In genomic region chr8:26559196-26559595, GRCm38 (mm10) we compare ENCODE assay signal across 10 mouse cellular contexts.
DNase-seq lines count a peak whose midpoint lies in the region; ATAC-seq and TF ChIP-seq lines count a peak whose summit lies in the region.
"Had no signal": no experiment of that assay in that cellular context is flagged by ENCODE, and none has a peak within 500 bp of the region (broad histone marks: within the 10 kb centered on the region; RNA-seq: fewer than 3 reads in every experiment).

No protein-coding gene starts in this region.

- WGBS in heart, embryonic 11.5 days (ENCODE audit: insufficient replicate concordance), result 76% methylated on average over 5 of the region's 5 CpGs
- WGBS in heart, embryonic 10.5 days, result 74% methylated on average over 5 of the region's 5 CpGs
- WGBS in lung, embryonic 16.5 days, result 58% methylated on average over 5 of the region's 5 CpGs
- WGBS in forebrain, embryonic 13.5 days, result 82% methylated on average over 5 of the region's 5 CpGs
- 92% methylated on average over 5 of the region's 5 CpGs for WGBS in thymus, adult 2 months

- H3K27ac ChIP-seq in heart, embryonic 11.5 days (ENCODE audit: low read depth, low read length), result no peak overlapping the region
- no peak overlapping the region for H3K27ac ChIP-seq in heart, embryonic 10.5 days
- H3K27ac ChIP-seq in lung, embryonic 16.5 days (ENCODE audit: low read length), result no peak overlapping the region
- no peak overlapping the region for H3K27ac ChIP-seq in forebrain, embryonic 13.5 days
- no peak overlapping the region for H3K27ac ChIP-seq in thymus, adult 2 months (ENCODE audit: control insufficient read depth, insufficient read depth, low read length)
- H3K27ac ChIP-seq: limb, embryonic 15.5 days had no signal

- H3K9ac ChIP-seq in heart, embryonic 11.5 days (ENCODE audit: low read depth, low read length), result no peak overlapping the region
- H3K9ac ChIP-seq in lung, embryonic 16.5 days (ENCODE audit: low read length), result no peak overlapping the region
- H3K9ac ChIP-seq in forebrain, embryonic 13.5 days, result no peak overlapping the region
- H3K9ac ChIP-seq: limb, embryonic 15.5 days had no signal

- DNase-seq in heart, adult 11 months, result peak; percentile 98
- DNase-seq in adrenal gland, postnatal 14 days, result peak; percentile 75
- DNase-seq in heart, embryonic 10.5 days (ENCODE audit: low spot score), result peak; percentile 24
- no peak for DNase-seq in spleen, postnatal 14 days (ENCODE audit: low spot score in 2 of 2)
- no peak for DNase-seq in thymus, adult 2 months

- no peak overlapping the region for H3K4me3 ChIP-seq in heart, embryonic 11.5 days (ENCODE audit: low read depth, low read length)
- H3K4me3 ChIP-seq in heart, embryonic 10.5 days, result no peak overlapping the region
- H3K4me3 ChIP-seq in lung, embryonic 16.5 days (ENCODE audit: low read length), result no peak overlapping the region
- no peak overlapping the region for H3K4me3 ChIP-seq in forebrain, embryonic 13.5 days
- H3K4me3 ChIP-seq in thymus, adult 2 months (ENCODE audit: control insufficient read depth, insufficient read depth, low read length), result no peak overlapping the region
- H3K4me3 ChIP-seq: limb, embryonic 15.5 days had no signal

- no peak for ATAC-seq in heart, embryonic 11.5 days (replicated peaks; ENCODE audit: insufficient number of reproducible peaks, low FRiP score, low TSS enrichment)
- ATAC-seq in lung, embryonic 16.5 days (ENCODE audit: low read depth), result peak; percentile 31; the same call in 1 of the 2 replicates
- no peak for ATAC-seq in forebrain, embryonic 13.5 days
- ATAC-seq: inflammation-experienced regulatory T-cells, adult 6 months had no signal

- no peak overlapping the region for H3K4me2 ChIP-seq in heart, embryonic 11.5 days
- no peak overlapping the region for H3K4me2 ChIP-seq in lung, embryonic 16.5 days (ENCODE audit: low read depth, low read length)
- no peak overlapping the region for H3K4me2 ChIP-seq in forebrain, embryonic 13.5 days
- H3K4me2 ChIP-seq: limb, embryonic 15.5 days had no signal

- no peak for TF ChIP-seq POLR2A in thymus, adult 2 months (IDR thresholded peaks at IDR 0.05; ENCODE audit: control insufficient read depth, extremely low read depth, insufficient read depth, low read length, poor library complexity)

- H3K9me3 ChIP-seq in heart, embryonic 11.5 days (replicated peaks; ENCODE audit: control insufficient read depth, low read length), result no peaks in the 10 kb centered on the region
- H3K9me3 ChIP-seq in heart, embryonic 10.5 days, result no peaks in the 10 kb centered on the region
- no peaks in the 10 kb centered on the region for H3K9me3 ChIP-seq in lung, embryonic 16.5 days (ENCODE audit: control insufficient read depth, low read length)
- no peaks in the 10 kb centered on the region for H3K9me3 ChIP-seq in forebrain, embryonic 13.5 days (replicated peaks)
- H3K9me3 ChIP-seq: limb, embryonic 15.5 days had no signal

- no peaks in the 10 kb centered on the region for H3K36me3 ChIP-seq in heart, embryonic 11.5 days (ENCODE audit: control insufficient read depth, insufficient read depth, low read length)
- no peaks in the 10 kb centered on the region for H3K36me3 ChIP-seq in heart, embryonic 10.5 days
- H3K36me3 ChIP-seq in lung, embryonic 16.5 days (ENCODE audit: control insufficient read depth, insufficient read depth, low read length), result no peaks in the 10 kb centered on the region
- no peaks in the 10 kb centered on the region for H3K36me3 ChIP-seq in forebrain, embryonic 13.5 days (ENCODE audit: poor library complexity, severe bottlenecking)
- no peaks in the 10 kb centered on the region for H3K36me3 ChIP-seq in thymus, adult 2 months (ENCODE audit: control insufficient read depth, insufficient read depth, low read length)
- H3K36me3 ChIP-seq: limb, embryonic 15.5 days had no signal

- H3K4me1 ChIP-seq in heart, embryonic 11.5 days (ENCODE audit: control insufficient read depth, insufficient read depth, low read length), result peaks cover 4% of the 10 kb centered on the region; the same call in 1 of the 2 replicates
- H3K4me1 ChIP-seq in heart, embryonic 10.5 days, result peaks cover 3% of the 10 kb centered on the region; the same call in 1 of the 2 replicates
- H3K4me1 ChIP-seq in lung, embryonic 16.5 days (replicated peaks; ENCODE audit: control insufficient read depth, insufficient read depth, low read length), result no peaks in the 10 kb centered on the region
- H3K4me1 ChIP-seq in forebrain, embryonic 13.5 days, result no peaks in the 10 kb centered on the region
- H3K4me1 ChIP-seq in thymus, adult 2 months (replicated peaks; ENCODE audit: control insufficient read depth, insufficient read depth, low read length), result no peaks in the 10 kb centered on the region

- no peak for TF ChIP-seq CTCF in thymus, adult 2 months (IDR thresholded peaks at IDR 0.05; ENCODE audit: borderline replicate concordance, control insufficient read depth, extremely low read depth, insufficient read depth, low read length, poor library complexity)

- H3K27me3 ChIP-seq in heart, embryonic 11.5 days (ENCODE audit: control insufficient read depth, insufficient read depth, low read length), result no peaks in the 10 kb centered on the region
- no peaks in the 10 kb centered on the region for H3K27me3 ChIP-seq in heart, embryonic 10.5 days (ENCODE audit: insufficient read depth, poor library complexity, severe bottlenecking)
- H3K27me3 ChIP-seq in lung, embryonic 16.5 days (ENCODE audit: control insufficient read depth, insufficient read depth, low read depth, low read length), result no peaks in the 10 kb centered on the region
- no peaks in the 10 kb centered on the region for H3K27me3 ChIP-seq in forebrain, embryonic 13.5 days
- H3K27me3 ChIP-seq in thymus, adult 2 months (ENCODE audit: control insufficient read depth, insufficient read depth, low read length), result no peaks in the 10 kb centered on the region
- H3K27me3 ChIP-seq: limb, embryonic 15.5 days had no signal

Comparison
In these comparisons a context has a peak if more than half of its experiments do, and no peak if none do; other contexts are left out.
1. DNase-seq: peak in heart, adult 11 months (single experiment), adrenal gland, postnatal 14 days (single experiment) and heart, embryonic 10.5 days (single experiment); none in spleen, postnatal 14 days (0 of 2) and thymus, adult 2 months (single experiment).